Mouse (Mus musculus): ENCODE data around the gene Cdc16.

GRCm38 (mm10) chr8:13828598-13829172, 71.2 kb downstream of the Cdc16 start:
- no peak for TF ChIP-seq CTCF (IDR thresholded peaks at IDR 0.05; ENCODE audit: insufficient read depth, low read length)
- TF ChIP-seq POLR2A (IDR thresholded peaks at IDR 0.05; ENCODE audit: borderline replicate concordance, extremely low read depth, low read depth, low read length) = no peak
